Mouse (Mus musculus): ENCODE results near the gene Prdx6b. TPM values are rescaled to one million over a fixed set of nuclear protein-coding genes. Genes with fewer than 3 reads are reported as not detected.

The Prdx6b gene
- polyA plus RNA-seq, 1 experiment from 2014 or later, result not detected

- H3K4me2 ChIP-seq (ENCODE audit: low read depth, low read length), result peak overlapping the region; percentile 85
These were observed 22.6 kb downstream of the Prdx6b start for GRCm38 (mm10) chr2:80314854-80315241.

GRCm38 (mm10) chr2:80315242-80316161 is 23.2 kb downstream of the Prdx6b start, which contains the start of gene Dnajc10:
Gene Dnajc10, plus strand, starts transcription at chr2:80315466.
- under 1% methylated on average over 67 of the region's 72 CpGs for WGBS
- ATAC-seq, result peak; percentile 95

More at GRCm38 (mm10) chr2:80314854-80315241, 22.6 kb downstream of the Prdx6b start:
- H3K9me3 ChIP-seq (ENCODE audit: control insufficient read depth, low read length), result no peaks in the 10 kb centered on the region
- peak overlapping the region; percentile 95; the same call in 1 of the 2 replicates for H3K9ac ChIP-seq (ENCODE audit: low read depth, low read length)
- H3K4me3 ChIP-seq (ENCODE audit: low read length), result peak overlapping the region; percentile 89
- H3K27me3 ChIP-seq (replicated peaks; ENCODE audit: control insufficient read depth, insufficient read depth, low read length), result no peaks in the 10 kb centered on the region
- no peaks in the 10 kb centered on the region; the same call in 1 of the 2 replicates for H3K4me1 ChIP-seq (ENCODE audit: control insufficient read depth, insufficient read depth, low read length)
- H3K36me3 ChIP-seq (ENCODE audit: control insufficient read depth, insufficient read depth, low read length), result no peaks in the 10 kb centered on the region
- ATAC-seq, result peak; percentile 56
- 27% methylated on average over 7 of the region's 7 CpGs for WGBS
- H3K27ac ChIP-seq (ENCODE audit: low read length), result peak overlapping the region; percentile 97

GRCm38 (mm10) chr2:80322878-80323277 is 30.6 kb downstream of the Prdx6b start:
- no peaks in the 10 kb centered on the region for H3K4me1 ChIP-seq (ENCODE audit: control insufficient read depth, insufficient read depth, low read length)
- peaks cover 3% of the 10 kb centered on the region; the same call in 1 of the 2 replicates for H3K36me3 ChIP-seq (ENCODE audit: control insufficient read depth, insufficient read depth, low read length)
- no peak overlapping the region for H3K27ac ChIP-seq (ENCODE audit: low read length)
- H3K4me2 ChIP-seq (ENCODE audit: low read depth, low read length), result no peak overlapping the region
- ATAC-seq, result no peak
- WGBS, result 94% methylated on average over 4 of the region's 4 CpGs
- H3K4me3 ChIP-seq (ENCODE audit: low read length), result no peak overlapping the region
- H3K9ac ChIP-seq (ENCODE audit: low read depth, low read length), result no peak overlapping the region
- no peaks in the 10 kb centered on the region for H3K9me3 ChIP-seq (ENCODE audit: control insufficient read depth, low read length)
- no peaks in the 10 kb centered on the region for H3K27me3 ChIP-seq (replicated peaks; ENCODE audit: control insufficient read depth, insufficient read depth, low read length)

More at GRCm38 (mm10) chr2:80315242-80316161, 23.2 kb downstream of the Prdx6b start, which contains the start of gene Dnajc10:
- Histone ChIP-seq H3K9me3 (ENCODE audit: control insufficient read depth, low read length) (no peaks in the 10 kb centered on the region), H3K36me3 (ENCODE audit: control insufficient read depth, insufficient read depth, low read length) (no peaks in the 10 kb centered on the region), H3K4me1 (ENCODE audit: control insufficient read depth, insufficient read depth, low read length) (no peaks in the 10 kb centered on the region; the same call in 1 of the 2 replicates), H3K27ac (ENCODE audit: low read length) (peak within 1 kb of the TSS; percentile 97), H3K4me2 (ENCODE audit: low read depth, low read length) (peak within 1 kb of the TSS; percentile 85), H3K27me3 (replicated peaks; ENCODE audit: control insufficient read depth, insufficient read depth, low read length) (no peaks in the 10 kb centered on the region), H3K4me3 (ENCODE audit: low read length) (peak within 1 kb of the TSS; percentile 89), H3K9ac (ENCODE audit: low read depth, low read length) (peak within 1 kb of the TSS; percentile 95)

GRCm38 (mm10) chr2:80325779-80326178 is 33.5 kb downstream of the Prdx6b start:
- Histone ChIP-seq H3K9me3 (ENCODE audit: control insufficient read depth, low read length) (no peaks in the 10 kb centered on the region), H3K27ac (ENCODE audit: low read length) (no peak overlapping the region), H3K4me3 (ENCODE audit: low read length) (no peak overlapping the region), H3K27me3 (replicated peaks; ENCODE audit: control insufficient read depth, insufficient read depth, low read length) (no peaks in the 10 kb centered on the region), H3K4me2 (ENCODE audit: low read depth, low read length) (no peak overlapping the region), H3K9ac (ENCODE audit: low read depth, low read length) (no peak overlapping the region), H3K4me1 (ENCODE audit: control insufficient read depth, insufficient read depth, low read length) (no peaks in the 10 kb centered on the region), H3K36me3 (ENCODE audit: control insufficient read depth, insufficient read depth, low read length) (peaks cover 3% of the 10 kb centered on the region; the same call in 1 of the 2 replicates)
- WGBS, result 92% methylated on average over 2 of the region's 2 CpGs
- ATAC-seq, result no peak

- no peak overlapping the region for H3K27ac ChIP-seq (ENCODE audit: low read length)
- no peak overlapping the region for H3K4me2 ChIP-seq (ENCODE audit: low read depth, low read length)
- H3K4me3 ChIP-seq (ENCODE audit: low read length), result no peak overlapping the region
- no peaks in the 10 kb centered on the region for H3K4me1 ChIP-seq (ENCODE audit: control insufficient read depth, insufficient read depth, low read length)
- WGBS, result 88% methylated on average over 6 of the region's 6 CpGs
- ATAC-seq, result no peak
- H3K9ac ChIP-seq (ENCODE audit: low read depth, low read length), result no peak overlapping the region
- no peaks in the 10 kb centered on the region for H3K9me3 ChIP-seq (ENCODE audit: control insufficient read depth, low read length)
- no peaks in the 10 kb centered on the region for H3K27me3 ChIP-seq (replicated peaks; ENCODE audit: control insufficient read depth, insufficient read depth, low read length)
- no peaks in the 10 kb centered on the region; the same call in 1 of the 2 replicates for H3K36me3 ChIP-seq (ENCODE audit: control insufficient read depth, insufficient read depth, low read length)
These were observed 35.0 kb downstream of the Prdx6b start for GRCm38 (mm10) chr2:80327272-80327671.

GRCm38 (mm10) chr2:80328961-80329653 is 36.8 kb downstream of the Prdx6b start:
- H3K27ac ChIP-seq (ENCODE audit: low read length), result no peak overlapping the region
- H3K9me3 ChIP-seq (ENCODE audit: control insufficient read depth, low read length), result no peaks in the 10 kb centered on the region
- no peak overlapping the region for H3K4me3 ChIP-seq (ENCODE audit: low read length)
- no peak overlapping the region for H3K4me2 ChIP-seq (ENCODE audit: low read depth, low read length)
- H3K36me3 ChIP-seq (ENCODE audit: control insufficient read depth, insufficient read depth, low read length), result no peaks in the 10 kb centered on the region
- H3K9ac ChIP-seq (ENCODE audit: low read depth, low read length), result no peak overlapping the region
- WGBS, result 95% methylated on average over 7 of the region's 7 CpGs
- no peak for ATAC-seq
- H3K27me3 ChIP-seq (replicated peaks; ENCODE audit: control insufficient read depth, insufficient read depth, low read length), result no peaks in the 10 kb centered on the region
- no peaks in the 10 kb centered on the region for H3K4me1 ChIP-seq (ENCODE audit: control insufficient read depth, insufficient read depth, low read length)

GRCm38 (mm10) chr2:80340537-80340936 is 48.3 kb downstream of the Prdx6b start:
- no peak for ATAC-seq
- WGBS, result 97% methylated on average over 9 of the region's 9 CpGs
- Histone ChIP-seq H3K9ac (ENCODE audit: low read depth, low read length) (no peak overlapping the region), H3K4me1 (ENCODE audit: control insufficient read depth, insufficient read depth, low read length) (no peaks in the 10 kb centered on the region), H3K27me3 (replicated peaks; ENCODE audit: control insufficient read depth, insufficient read depth, low read length) (no peaks in the 10 kb centered on the region), H3K9me3 (ENCODE audit: control insufficient read depth, low read length) (no peaks in the 10 kb centered on the region), H3K36me3 (ENCODE audit: control insufficient read depth, insufficient read depth, low read length) (peaks cover 9% of the 10 kb centered on the region; the same call in 1 of the 2 replicates), H3K4me2 (ENCODE audit: low read depth, low read length) (no peak overlapping the region), H3K27ac (ENCODE audit: low read length) (no peak overlapping the region), H3K4me3 (ENCODE audit: low read length) (no peak overlapping the region)

Measured in intestine, embryonic 16.5 days (tissue).